Mouse (Mus musculus) Muller cell, postnatal 12 days (primary cell): ENCODE data around the gene Serpina3b.
"Not testable (repeated sequence)": the region's sequence is repeated elsewhere in the genome, so short reads cannot be mapped to it uniquely, and the experiment has no call there.

Experiments used
- DNase-seq: peaks from one replicate; pipeline ENCODE4 v3.0.0-alpha.2; 2015; ENCODE audit errors: inconsistent ontology term

Gene Serpina3b

GRCm38 (mm10) chr12:104127696-104128095 is at the start of gene Serpina3b:
Gene Serpina3b, plus strand, starts transcription at chr12:104127996.
- no peak for DNase-seq

GRCm38 (mm10) chr12:104090119-104090518 is 37.7 kb upstream of the Serpina3b start:
- DNase-seq = no peak

GRCm38 (mm10) chr12:104091303-104091702 is 36.5 kb upstream of the Serpina3b start:
- DNase-seq = no peak

- no peak for DNase-seq
These were observed 27.0 kb upstream of the Serpina3b start, which contains the start of gene Serpina5 for GRCm38 (mm10) chr12:104100768-104101167. Gene Serpina5, plus strand, starts transcription at chr12:104101113.

- DNase-seq = no peak
These were observed 21.9 kb upstream of the Serpina3b start for GRCm38 (mm10) chr12:104105847-104106246.

- DNase-seq = peak; percentile 20
These were observed 20.9 kb upstream of the Serpina3b start for GRCm38 (mm10) chr12:104106919-104107318.

- DNase-seq = no peak
These were observed 19.3 kb upstream of the Serpina3b start for GRCm38 (mm10) chr12:104108507-104108906.

- not testable (repeated sequence) for DNase-seq
These were observed 15.5 kb upstream of the Serpina3b start, which contains the start of gene Serpina3a for GRCm38 (mm10) chr12:104112333-104112732. Gene Serpina3a, plus strand, starts transcription at chr12:104112724.

GRCm38 (mm10) chr12:104114921-104115579 is 12.7 kb upstream of the Serpina3b start:
- no peak for DNase-seq

GRCm38 (mm10) chr12:104123097-104123496 is 4.7 kb upstream of the Serpina3b start:
- DNase-seq = peak; percentile 18

- peak; percentile 23 for DNase-seq
These were observed 3.8 kb upstream of the Serpina3b start for GRCm38 (mm10) chr12:104123996-104124395.

GRCm38 (mm10) chr12:104125021-104125560 is 2.7 kb upstream of the Serpina3b start:
- no peak for DNase-seq

GRCm38 (mm10) chr12:104131041-104131440 is 3.2 kb downstream of the Serpina3b start:
- no peak for DNase-seq

GRCm38 (mm10) chr12:104138216-104138615 is 10.4 kb downstream of the Serpina3b start:
- no peak for DNase-seq

GRCm38 (mm10) chr12:104140543-104141103 is 12.8 kb downstream of the Serpina3b start:
- DNase-seq = no peak

- DNase-seq = no peak
These were observed 13.7 kb downstream of the Serpina3b start for GRCm38 (mm10) chr12:104141506-104141905.

GRCm38 (mm10) chr12:104142427-104142826 is 14.6 kb downstream of the Serpina3b start:
- DNase-seq = no peak

GRCm38 (mm10) chr12:104143286-104143685 is 15.5 kb downstream of the Serpina3b start:
- DNase-seq = no peak

GRCm38 (mm10) chr12:104145571-104145970 is 17.8 kb downstream of the Serpina3b start:
- DNase-seq = no peak

- DNase-seq = no peak
These were observed 24.2 kb downstream of the Serpina3b start for GRCm38 (mm10) chr12:104151989-104152388.

- DNase-seq = no peak
These were observed 25.3 kb downstream of the Serpina3b start for GRCm38 (mm10) chr12:104153041-104153645.

GRCm38 (mm10) chr12:104153656-104154055 is 25.9 kb downstream of the Serpina3b start, which contains the start of gene Serpina3c:
Gene Serpina3c, minus strand, starts transcription at chr12:104153870.
- no peak for DNase-seq
